In genomic region chr6:55016710-55017583, GRCm38 (mm10) we compare ENCODE assay signal across 1 mouse cellular context.
A peak's percentile ranks its signal among the peaks of the same experiment; 100 is the strongest.
TF ChIP-seq lines count a peak whose summit lies in the region.

No protein-coding gene starts in this region.

TF ChIP-seq in ES-E14, 5 proteins besides CTCF, POLR2A, EP300 and RAD21 (continued from another document):
- TF ChIP-seq ZNF384 (IDR thresholded peaks at IDR 0.05; ENCODE audit: low read depth, low read length) (no peak), CHD2 (IDR thresholded peaks at IDR 0.05; ENCODE audit: low read depth, low read length) (no peak), ZC3H11A (IDR thresholded peaks at IDR 0.05; ENCODE audit: borderline replicate concordance, low read depth, low read length) (peak; percentile 58; the same call in 1 of the 2 replicates), MAFK (IDR thresholded peaks at IDR 0.05; ENCODE audit: insufficient read depth, low read depth, low read length) (no peak)
